Mouse (Mus musculus) Patski (cell line): ENCODE data around the gene 9130230L23Rik. TPM values are rescaled to one million over a fixed set of nuclear protein-coding genes. Genes with fewer than 3 reads are reported as not detected.

Source experiments
- ATAC-seq: fragments of 100-300 bp; one replicate; pipeline ENCODE4 v1.8.0; 2021
- CTCF ChIA-PET: fragments of 350-600 bp; sonication (Branson Sonifier 250); formaldehyde crosslinking; loops from one replicate; lab custom pipeline; 2022; ENCODE audit warnings: inconsistent platforms; lab: Charles Lee
- POLR2A ChIA-PET: fragments of 350-600 bp; sonication (Branson Sonifier 250); formaldehyde crosslinking; loops from one replicate; lab custom pipeline; 2022; ENCODE audit warnings: antibody characterized with exemption, inconsistent platforms; lab: Charles Lee
- DNase-seq: peaks from one replicate; pipeline ENCODE4 v3.0.0-alpha.2; 2011; ENCODE audit warnings: low read depth, low spot score
- H3K27me3 ChIP-seq: fragments of 371-371 bp; one replicate; pipeline ENCODE4 v1.5.1; 2021
- CTCF ChIP-seq: fragments of 100-300 bp; IDR thresholded peaks from one replicate; pipeline ENCODE4 v1.5.1; 2021
- in situ Hi-C: fragments of 300-500 bp; cut with MboI; formaldehyde crosslinking; loops from 3 replicates; pipeline ENCODE4 v1.11.1; 2018; ENCODE audit warnings: low pct_unique_long_range_greater_than_20kb, mixed read lengths
- polyA plus RNA-seq: library from polyadenylated mRNA; unstranded; gene quantifications from one replicate; pipeline ENCODE4 v1.2.3, GENCODE M21; 2021

The 9130230L23Rik gene
- not detected for polyA plus RNA-seq

DNA sequence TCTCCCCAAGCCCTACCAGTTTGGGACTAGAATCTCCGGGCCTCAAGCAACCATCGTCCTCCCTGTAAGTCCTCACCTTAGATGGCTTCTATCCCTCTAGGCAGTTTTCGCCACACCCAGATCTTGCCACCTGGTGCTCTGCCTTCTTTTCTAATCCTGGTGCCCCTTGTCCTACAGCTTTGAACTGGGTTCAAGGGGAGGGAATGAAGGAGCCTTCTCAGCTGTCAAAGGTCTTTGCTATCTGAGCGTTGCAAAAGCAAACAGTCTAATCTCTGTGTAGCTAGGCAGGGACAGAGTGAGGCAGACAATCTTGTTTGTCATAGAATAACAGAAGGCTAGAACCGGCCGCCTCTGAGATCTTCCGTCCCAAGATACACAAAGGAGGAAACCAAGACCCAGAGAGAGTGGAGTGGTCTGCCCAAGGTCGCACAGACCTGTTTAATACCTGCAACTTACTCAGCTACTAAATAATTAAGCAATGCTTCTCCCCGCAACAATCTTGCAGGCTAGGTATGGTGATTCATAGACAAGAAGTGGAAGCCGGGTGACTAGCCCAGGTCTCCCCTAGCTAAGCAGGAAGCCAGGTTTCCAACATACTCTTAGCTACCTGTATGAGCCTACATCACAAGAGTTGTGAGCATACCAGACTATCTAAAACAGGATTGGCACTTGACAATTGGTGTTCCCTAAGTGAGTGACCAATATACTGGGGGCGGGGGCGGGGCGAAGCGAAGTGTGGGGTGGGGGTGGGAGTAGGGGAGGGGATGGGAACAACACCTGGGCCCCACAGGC is at the start of gene 9130230L23Rik:
TSS of gene 9130230L23Rik (minus strand) at position 152 of the 792 bp plus-strand sequence.
- POLR2A ChIA-PET = interaction anchor here (0.5 kb wide), 1 partner anchor 215 kb away, joined by 3 read pairs; no protein-coding TSS in a partner anchor
- CTCF ChIA-PET = no interaction called here
- DNase-seq (no peak), ATAC-seq (no peak)
- in situ Hi-C loops = no loop called here
- no peak for TF ChIP-seq CTCF
- no peaks in the 10 kb centered on the region for H3K27me3 ChIP-seq

- no peak for TF ChIP-seq CTCF
- no peak for DNase-seq
- ATAC-seq = no peak
These were observed 48.9 kb upstream of the 9130230L23Rik start for GRCm38 (mm10) chr5:66052777-66053548.

DNA sequence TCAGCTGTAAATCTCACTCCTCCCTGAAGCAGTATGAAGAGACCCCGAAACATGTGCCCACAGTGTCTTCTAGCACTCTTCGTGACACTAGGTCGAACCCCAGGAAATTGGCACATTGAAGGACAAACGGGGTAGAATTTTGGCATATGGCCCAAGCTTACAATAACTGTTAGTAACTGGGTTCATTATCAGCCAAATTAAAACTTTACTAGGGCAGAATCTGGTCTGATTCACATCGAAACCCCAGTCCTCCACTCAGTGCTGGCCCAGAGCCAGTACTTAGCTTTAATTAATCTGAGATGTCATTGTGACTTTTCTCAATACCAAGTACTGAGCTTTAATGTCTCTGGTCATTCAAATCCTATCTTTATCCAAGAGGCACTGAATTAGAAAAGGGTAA is 46.8 kb upstream of the 9130230L23Rik start:
- TF ChIP-seq CTCF = no peak
- ATAC-seq (no peak), DNase-seq (no peak)
- CTCF ChIA-PET = interaction anchor here (0.9 to 1.6 kb wide), 8 partner anchors 8 to 37 kb away, joined by 3 to 6 read pairs (median 3); no protein-coding TSS in a partner anchor
- in situ Hi-C loops = no loop called here
- no peaks in the 10 kb centered on the region for H3K27me3 ChIP-seq
- POLR2A ChIA-PET = no interaction called here

More at GRCm38 (mm10) chr5:66052777-66053548, 48.9 kb upstream of the 9130230L23Rik start:
- ChIA-PET CTCF (no interaction called here), POLR2A (interaction anchor here (0.8 kb wide), 1 partner anchor 20 kb away, joined by 3 read pairs; no protein-coding TSS in a partner anchor)
- no peaks in the 10 kb centered on the region for H3K27me3 ChIP-seq
- in situ Hi-C loops = no loop called here

DNA sequence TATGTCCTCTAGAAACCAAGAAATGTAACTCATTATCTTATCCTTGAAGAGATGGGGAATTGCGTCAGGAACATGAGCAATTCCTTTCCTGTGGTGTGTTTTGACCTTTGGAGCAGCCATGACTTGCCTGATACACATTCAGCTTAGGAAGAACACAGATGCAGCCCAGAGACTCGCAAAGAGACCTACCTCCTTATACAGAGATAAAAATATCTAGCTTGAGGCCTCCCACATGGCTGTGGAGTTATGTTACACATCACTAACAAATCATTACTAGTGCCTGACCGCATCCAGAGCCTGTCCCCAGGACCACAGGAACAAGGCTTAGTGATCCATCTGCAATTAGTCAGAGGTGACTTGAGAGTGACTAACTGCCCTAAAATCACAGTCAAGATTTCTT is 42.3 kb upstream of the 9130230L23Rik start:
- ChIA-PET CTCF (interaction anchor here (0.8 to 0.9 kb wide), 2 partner anchors 12 to 24 kb away, joined by 3 read pairs; no protein-coding TSS in a partner anchor), POLR2A (no interaction called here)
- TF ChIP-seq CTCF = no peak
- in situ Hi-C loops = no loop called here
- no peak for DNase-seq
- no peaks in the 10 kb centered on the region for H3K27me3 ChIP-seq
- ATAC-seq = peak; percentile 60

- ATAC-seq (no peak), DNase-seq (no peak)
- in situ Hi-C loops = no loop called here
- ChIA-PET CTCF (interaction anchor here (1.4 kb wide), 1 partner anchor 14 kb away, joined by 3 read pairs; no protein-coding TSS in a partner anchor), POLR2A (no interaction called here)
- no peaks in the 10 kb centered on the region for H3K27me3 ChIP-seq
- no peak for TF ChIP-seq CTCF
These were observed 39.8 kb upstream of the 9130230L23Rik start for GRCm38 (mm10) chr5:66043897-66044296.

DNA sequence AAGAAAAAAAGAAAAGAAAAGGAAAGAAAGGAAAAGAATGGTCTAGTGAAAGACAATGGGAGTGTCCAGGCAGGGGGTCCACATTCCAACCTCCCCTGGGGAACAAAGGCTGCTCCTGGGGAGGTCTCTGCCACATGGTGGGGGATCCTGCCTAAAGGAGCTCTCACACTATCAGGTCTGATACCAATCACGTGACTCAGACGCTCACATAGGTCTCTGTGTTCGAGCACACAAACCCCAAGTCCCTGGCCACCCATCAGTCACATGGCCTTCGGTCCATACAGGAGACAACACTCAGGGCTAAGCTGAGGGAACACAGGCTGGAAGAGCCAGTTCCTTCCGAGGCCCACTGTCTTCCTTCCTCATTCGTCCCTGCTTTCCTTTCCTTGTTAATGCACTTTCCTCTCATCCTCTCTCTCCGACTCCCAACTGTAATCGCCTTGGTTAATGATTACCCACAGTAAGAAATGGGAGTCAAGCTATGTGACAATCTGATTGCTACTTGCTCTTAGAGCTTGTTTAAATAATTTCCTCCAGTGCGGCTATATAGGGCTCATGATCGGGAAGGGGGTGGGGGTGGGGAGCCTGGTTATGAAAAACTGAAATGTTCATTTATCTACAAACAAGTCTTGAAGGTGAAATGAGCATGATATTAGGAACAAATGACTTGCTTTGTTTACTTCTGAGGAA is 38.7 kb upstream of the 9130230L23Rik start:
- TF ChIP-seq CTCF = no peak
- in situ Hi-C loops = no loop called here
- DNase-seq (no peak), ATAC-seq (peak; percentile 59)
- POLR2A ChIA-PET = interaction anchor here (0.5 to 0.7 kb wide), 3 partner anchors 139 to 579 kb away, joined by 3 to 4 read pairs (median 3); no protein-coding TSS in a partner anchor
- CTCF ChIA-PET = interaction anchor here (1.1 to 1.4 kb wide), 2 partner anchors 8 to 15 kb away, joined by 3 read pairs; no protein-coding TSS in a partner anchor
- no peaks in the 10 kb centered on the region for H3K27me3 ChIP-seq

DNA sequence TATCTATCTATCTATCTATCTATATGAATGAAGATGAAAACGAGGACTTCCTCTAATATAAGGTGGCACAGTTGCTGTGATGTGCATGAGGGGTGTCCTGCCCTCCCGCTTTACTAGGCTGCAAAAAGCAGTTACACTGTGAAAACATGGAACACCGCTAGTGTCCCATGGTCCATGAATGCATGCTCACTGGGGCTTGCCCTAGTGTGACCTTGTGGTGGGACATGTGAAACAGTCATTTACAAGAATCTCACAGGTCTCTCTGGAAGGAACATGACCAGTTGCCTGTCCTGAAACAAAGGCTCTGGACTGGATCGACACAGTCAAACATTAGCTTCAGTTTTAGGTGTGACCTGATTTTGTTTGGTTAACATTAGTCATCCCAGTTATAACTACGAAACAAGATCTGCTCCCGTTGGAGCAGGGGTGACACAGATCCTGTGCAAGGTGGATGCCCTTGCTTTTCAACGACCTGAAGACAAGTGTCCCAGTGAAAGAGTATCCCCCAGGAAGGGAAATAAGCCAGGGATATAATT is 36.7 kb upstream of the 9130230L23Rik start:
- no peaks in the 10 kb centered on the region for H3K27me3 ChIP-seq
- CTCF ChIA-PET = no interaction called here
- in situ Hi-C loops = no loop called here
- POLR2A ChIA-PET = no interaction called here
- ATAC-seq = peak; percentile 45
- no peak for TF ChIP-seq CTCF
- DNase-seq = no peak

- TF ChIP-seq CTCF = no peak
- ATAC-seq (no peak), DNase-seq (no peak)
- ChIA-PET CTCF (no interaction called here), POLR2A (interaction anchor here (0.6 kb wide), 1 partner anchor 1871 kb away, joined by 8 read pairs; no protein-coding TSS in a partner anchor)
- H3K27me3 ChIP-seq = no peaks in the 10 kb centered on the region
- in situ Hi-C loops = no loop called here
These were observed 35.7 kb upstream of the 9130230L23Rik start for GRCm38 (mm10) chr5:66039813-66040212.

GRCm38 (mm10) chr5:66037066-66037465 is 33.0 kb upstream of the 9130230L23Rik start:
- CTCF ChIA-PET = interaction anchor here (1.2 kb wide), 1 partner anchor 20 kb away, joined by 3 read pairs; no protein-coding TSS in a partner anchor
- no peak for TF ChIP-seq CTCF
- POLR2A ChIA-PET = interaction anchor here (1.9 kb wide), 1 partner anchor 23 kb away, joined by 4 read pairs; no protein-coding TSS in a partner anchor
- ATAC-seq (no peak), DNase-seq (no peak)
- in situ Hi-C loops = no loop called here
- H3K27me3 ChIP-seq = no peaks in the 10 kb centered on the region
